Mouse (Mus musculus) liver, postnatal 0 days (tissue): ENCODE data around the gene Trcg1.

Source experiments
- CTCF ChIP-seq: sonication (generic); IDR thresholded peaks from 2 replicates; pipeline ENCODE4 v1.5.1; 2016; ENCODE audit warnings: antibody characterized with exemption, low read depth
- EP300 ChIP-seq: IDR thresholded peaks from 2 replicates; pipeline ENCODE4 v1.6.1; 2016; ENCODE audit warnings: antibody characterized with exemption, low read depth, mild to moderate bottlenecking

DNA sequence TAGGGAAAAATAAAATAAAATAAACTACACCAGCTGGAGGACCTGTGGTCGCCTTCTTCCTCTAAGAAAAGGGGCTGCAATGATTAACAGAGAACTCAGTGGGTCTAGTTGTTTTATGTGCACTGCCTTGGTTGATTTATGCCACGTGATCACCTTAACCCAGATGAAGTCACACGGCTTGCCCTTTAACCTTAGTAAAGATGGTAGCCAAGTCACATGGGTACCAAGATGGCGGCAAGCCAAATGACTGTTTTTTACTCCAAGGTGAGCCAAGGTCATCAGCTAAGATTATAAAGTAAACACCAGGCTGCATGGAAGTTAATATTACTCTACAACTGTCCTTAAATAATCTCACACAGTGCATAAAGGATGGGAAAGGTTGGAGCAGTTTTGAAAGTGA lies 6.6 kb upstream of the Trcg1 start:
- TF ChIP-seq CTCF (no peak), EP300 (no peak)
